Mouse (Mus musculus): ENCODE measurements around the gene Zfp202. TPM values are rescaled to one million over a fixed set of nuclear protein-coding genes. Genes with fewer than 3 reads are reported as not detected.

Gene Zfp202
- polyA plus RNA-seq, 1 experiment from 2014 or later = 3.7 TPM

GRCm38 (mm10) chr9:40210744-40211143 lies 18.6 kb downstream of the Zfp202 start:
- Histone ChIP-seq H3K4me2 (ENCODE audit: low read depth, low read length) (no peak overlapping the region), H3K9ac (ENCODE audit: low read length) (no peak overlapping the region), H3K4me1 (replicated peaks; ENCODE audit: control insufficient read depth, insufficient read depth, low read length) (no peaks in the 10 kb centered on the region), H3K27ac (ENCODE audit: low read length) (no peak overlapping the region), H3K36me3 (ENCODE audit: control insufficient read depth, insufficient read depth, low read length) (peaks cover 17% of the 10 kb centered on the region), H3K9me3 (ENCODE audit: control insufficient read depth, low read length) (no peaks in the 10 kb centered on the region), H3K27me3 (ENCODE audit: control insufficient read depth, insufficient read depth, low read depth, low read length) (no peaks in the 10 kb centered on the region), H3K4me3 (ENCODE audit: low read length) (no peak overlapping the region)
- ATAC-seq (ENCODE audit: low read depth) = no peak
- WGBS = 81% methylated on average over 2 of the region's 2 CpGs

GRCm38 (mm10) chr9:40214058-40214457 lies 21.9 kb downstream of the Zfp202 start:
- Histone ChIP-seq H3K27me3 (ENCODE audit: control insufficient read depth, insufficient read depth, low read depth, low read length) (no peaks in the 10 kb centered on the region), H3K4me3 (ENCODE audit: low read length) (no peak overlapping the region)
- WGBS = 94% methylated on average over 5 of the region's 5 CpGs

GRCm38 (mm10) chr9:40216651-40217050 lies 24.5 kb downstream of the Zfp202 start:
- WGBS = 64% methylated on average over 4 of the region's 4 CpGs
- Histone ChIP-seq H3K4me1 (replicated peaks; ENCODE audit: control insufficient read depth, insufficient read depth, low read length) (no peaks in the 10 kb centered on the region), H3K4me3 (ENCODE audit: low read length) (no peak overlapping the region), H3K27ac (ENCODE audit: low read length) (no peak overlapping the region), H3K9me3 (ENCODE audit: control insufficient read depth, low read length) (no peaks in the 10 kb centered on the region), H3K4me2 (ENCODE audit: low read depth, low read length) (no peak overlapping the region), H3K9ac (ENCODE audit: low read length) (no peak overlapping the region), H3K36me3 (ENCODE audit: control insufficient read depth, insufficient read depth, low read length) (peaks cover 9% of the 10 kb centered on the region), H3K27me3 (ENCODE audit: control insufficient read depth, insufficient read depth, low read depth, low read length) (no peaks in the 10 kb centered on the region)
- no peak for ATAC-seq (ENCODE audit: low read depth)

More at GRCm38 (mm10) chr9:40214058-40214457, 21.9 kb downstream of the Zfp202 start:
- H3K27ac ChIP-seq (ENCODE audit: low read length) = no peak overlapping the region
- H3K4me2 ChIP-seq (ENCODE audit: low read depth, low read length) = no peak overlapping the region
- H3K4me1 ChIP-seq (replicated peaks; ENCODE audit: control insufficient read depth, insufficient read depth, low read length) = no peaks in the 10 kb centered on the region
- peaks cover 14% of the 10 kb centered on the region for H3K36me3 ChIP-seq (ENCODE audit: control insufficient read depth, insufficient read depth, low read length)
- no peaks in the 10 kb centered on the region for H3K9me3 ChIP-seq (ENCODE audit: control insufficient read depth, low read length)
- no peak overlapping the region for H3K9ac ChIP-seq (ENCODE audit: low read length)
- no peak for ATAC-seq (ENCODE audit: low read depth)

- no peaks in the 10 kb centered on the region for H3K9me3 ChIP-seq (ENCODE audit: control insufficient read depth, low read length)
- WGBS = 61% methylated on average over 4 of the region's 4 CpGs
- no peaks in the 10 kb centered on the region for H3K4me1 ChIP-seq (replicated peaks; ENCODE audit: control insufficient read depth, insufficient read depth, low read length)
- H3K4me3 ChIP-seq (ENCODE audit: low read length) = no peak overlapping the region
- no peak for ATAC-seq (ENCODE audit: low read depth)
- no peak overlapping the region for H3K9ac ChIP-seq (ENCODE audit: low read length)
- H3K36me3 ChIP-seq (ENCODE audit: control insufficient read depth, insufficient read depth, low read length) = no peaks in the 10 kb centered on the region
- no peak overlapping the region for H3K4me2 ChIP-seq (ENCODE audit: low read depth, low read length)
- no peak overlapping the region for H3K27ac ChIP-seq (ENCODE audit: low read length)
- no peaks in the 10 kb centered on the region for H3K27me3 ChIP-seq (ENCODE audit: control insufficient read depth, insufficient read depth, low read depth, low read length)
Observed at GRCm38 (mm10) chr9:40224289-40224688, 32.2 kb downstream of the Zfp202 start.

GRCm38 (mm10) chr9:40227874-40228789 lies 36.0 kb downstream of the Zfp202 start:
- Histone ChIP-seq H3K27me3 (ENCODE audit: control insufficient read depth, insufficient read depth, low read depth, low read length) (no peaks in the 10 kb centered on the region), H3K27ac (ENCODE audit: low read length) (no peak overlapping the region), H3K4me3 (ENCODE audit: low read length) (no peak overlapping the region), H3K4me2 (ENCODE audit: low read depth, low read length) (no peak overlapping the region), H3K4me1 (replicated peaks; ENCODE audit: control insufficient read depth, insufficient read depth, low read length) (no peaks in the 10 kb centered on the region), H3K9ac (ENCODE audit: low read length) (no peak overlapping the region), H3K36me3 (ENCODE audit: control insufficient read depth, insufficient read depth, low read length) (no peaks in the 10 kb centered on the region), H3K9me3 (ENCODE audit: control insufficient read depth, low read length) (no peaks in the 10 kb centered on the region)
- 64% methylated on average over 10 of the region's 10 CpGs for WGBS
- ATAC-seq (ENCODE audit: low read depth) = 0 out of 2 replicates have a peak, but pooled peaks have one; percentile 41

- Histone ChIP-seq H3K9ac (ENCODE audit: low read length) (no peak overlapping the region), H3K36me3 (ENCODE audit: control insufficient read depth, insufficient read depth, low read length) (no peaks in the 10 kb centered on the region), H3K4me1 (replicated peaks; ENCODE audit: control insufficient read depth, insufficient read depth, low read length) (no peaks in the 10 kb centered on the region), H3K4me2 (ENCODE audit: low read depth, low read length) (no peak overlapping the region), H3K27me3 (ENCODE audit: control insufficient read depth, insufficient read depth, low read depth, low read length) (no peaks in the 10 kb centered on the region), H3K27ac (ENCODE audit: low read length) (no peak overlapping the region), H3K9me3 (ENCODE audit: control insufficient read depth, low read length) (no peaks in the 10 kb centered on the region), H3K4me3 (ENCODE audit: low read length) (no peak overlapping the region)
- 46% methylated on average over 6 of the region's 6 CpGs for WGBS
- no peak for ATAC-seq (ENCODE audit: low read depth)
Observed at GRCm38 (mm10) chr9:40228804-40229331, 36.8 kb downstream of the Zfp202 start.

- Histone ChIP-seq H3K27ac (ENCODE audit: low read length) (no peak overlapping the region), H3K4me1 (replicated peaks; ENCODE audit: control insufficient read depth, insufficient read depth, low read length) (no peaks in the 10 kb centered on the region), H3K4me3 (ENCODE audit: low read length) (no peak overlapping the region), H3K9me3 (ENCODE audit: control insufficient read depth, low read length) (no peaks in the 10 kb centered on the region), H3K27me3 (ENCODE audit: control insufficient read depth, insufficient read depth, low read depth, low read length) (no peaks in the 10 kb centered on the region), H3K4me2 (ENCODE audit: low read depth, low read length) (no peak overlapping the region), H3K9ac (ENCODE audit: low read length) (no peak overlapping the region), H3K36me3 (ENCODE audit: control insufficient read depth, insufficient read depth, low read length) (no peaks in the 10 kb centered on the region)
- WGBS = 35% methylated on average over 5 of the region's 5 CpGs
- no peak for ATAC-seq (ENCODE audit: low read depth)
Observed at GRCm38 (mm10) chr9:40229479-40229878, 37.4 kb downstream of the Zfp202 start.

GRCm38 (mm10) chr9:40231019-40231418 lies 38.9 kb downstream of the Zfp202 start:
- Histone ChIP-seq H3K36me3 (ENCODE audit: control insufficient read depth, insufficient read depth, low read length) (no peaks in the 10 kb centered on the region), H3K4me2 (ENCODE audit: low read depth, low read length) (no peak overlapping the region), H3K27ac (ENCODE audit: low read length) (no peak overlapping the region), H3K9me3 (ENCODE audit: control insufficient read depth, low read length) (no peaks in the 10 kb centered on the region), H3K4me1 (replicated peaks; ENCODE audit: control insufficient read depth, insufficient read depth, low read length) (no peaks in the 10 kb centered on the region), H3K27me3 (ENCODE audit: control insufficient read depth, insufficient read depth, low read depth, low read length) (no peaks in the 10 kb centered on the region), H3K4me3 (ENCODE audit: low read length) (no peak overlapping the region), H3K9ac (ENCODE audit: low read length) (no peak overlapping the region)
- ATAC-seq (ENCODE audit: low read depth) = no peak
- 71% methylated on average over 3 of the region's 3 CpGs for WGBS

- ATAC-seq (ENCODE audit: low read depth) = no peak
- Histone ChIP-seq H3K27me3 (ENCODE audit: control insufficient read depth, insufficient read depth, low read depth, low read length) (no peaks in the 10 kb centered on the region), H3K9me3 (ENCODE audit: control insufficient read depth, low read length) (no peaks in the 10 kb centered on the region), H3K9ac (ENCODE audit: low read length) (no peak overlapping the region), H3K36me3 (ENCODE audit: control insufficient read depth, insufficient read depth, low read length) (no peaks in the 10 kb centered on the region), H3K4me3 (ENCODE audit: low read length) (no peak overlapping the region), H3K27ac (ENCODE audit: low read length) (no peak overlapping the region), H3K4me2 (ENCODE audit: low read depth, low read length) (no peak overlapping the region), H3K4me1 (replicated peaks; ENCODE audit: control insufficient read depth, insufficient read depth, low read length) (no peaks in the 10 kb centered on the region)
- 67% methylated on average over 10 of the region's 10 CpGs for WGBS
Observed at GRCm38 (mm10) chr9:40234233-40235072, 42.3 kb downstream of the Zfp202 start.
